Mouse (Mus musculus) stomach, embryonic 14.5 days (tissue): ENCODE data around the gene Ttc34. TPM values are rescaled to one million over a fixed set of nuclear protein-coding genes. Genes with fewer than 3 reads are reported as not detected.

Source experiments
- ATAC-seq: fragments of 200-750 bp; cut with Nextera tagmentation; 2 replicates; pipeline ENCODE4 v1.8.0; 2017; ENCODE audit warnings: low read depth, moderate TSS enrichment; ENCODE audit not compliant: insufficient number of reproducible peaks, insufficient read depth, low FRiP score
- H3K27ac ChIP-seq: fragments of 300-500 bp; sonication (generic); 2 replicates; pipeline ENCODE4 v1.5.1; 2014; ENCODE audit warnings: mild to moderate bottlenecking, low read length, moderate library complexity, mixed read lengths
- H3K27me3 ChIP-seq: fragments of 300-500 bp; sonication (generic); 2 replicates; pipeline ENCODE4 v1.6.1; 2014; ENCODE audit warnings: low read length, control low read depth, mixed read lengths; ENCODE audit not compliant: control insufficient read depth, insufficient read depth
- H3K36me3 ChIP-seq: fragments of 300-500 bp; sonication (generic); 2 replicates; pipeline ENCODE4 v1.6.1; 2014; ENCODE audit warnings: mild to moderate bottlenecking, control low read depth, low read length, moderate library complexity, mixed read lengths; ENCODE audit not compliant: control insufficient read depth, insufficient read depth
- H3K4me1 ChIP-seq: fragments of 300-500 bp; sonication (generic); 2 replicates; pipeline ENCODE4 v1.6.1; 2014; ENCODE audit warnings: low read length, control low read depth, mixed read lengths; ENCODE audit not compliant: control insufficient read depth, insufficient read depth
- H3K4me2 ChIP-seq: fragments of 300-500 bp; sonication (generic); replicated peaks from 2 replicates; pipeline ENCODE4 v1.6.1; 2014; ENCODE audit warnings: low read depth, low read length, control low read depth
- H3K4me3 ChIP-seq: fragments of 300-500 bp; sonication (generic); 2 replicates; pipeline ENCODE4 v1.5.1; 2014; ENCODE audit warnings: low read depth, low read length, control low read depth
- H3K9ac ChIP-seq: fragments of 300-500 bp; sonication (generic); replicated peaks from 2 replicates; pipeline ENCODE4 v1.6.1; 2014; ENCODE audit warnings: low read depth, mild to moderate bottlenecking, control low read depth, low read length, moderate library complexity, mixed read lengths
- H3K9me3 ChIP-seq: fragments of 300-500 bp; sonication (generic); 2 replicates; pipeline ENCODE4 v1.6.1; 2016; ENCODE audit warnings: low read depth, low read length, control low read depth; ENCODE audit not compliant: control insufficient read depth
- WGBS: fragments of 180-500 bp; shearing (Covaris S2); extraction: QIAGEN DNeasy Blood & Tissue Kit; methylation state at CpG from one replicate; pipeline ENCODE4 v1.1.7; 2014; 5-methylcytosine and 5-hydroxymethylcytosine counted together
- polyA plus RNA-seq: library from polyadenylated mRNA; unstranded; fragments of >200 nt; fragmentation: Nextera tagmentation; extraction: Ambion mirVana; gene quantifications from 2 replicates; pipeline ENCODE4 v1.2.1, GENCODE M21; 2014

Ttc34 gene
- polyA plus RNA-seq, 1 experiment from 2014 or later: 0.29 TPM

DNA sequence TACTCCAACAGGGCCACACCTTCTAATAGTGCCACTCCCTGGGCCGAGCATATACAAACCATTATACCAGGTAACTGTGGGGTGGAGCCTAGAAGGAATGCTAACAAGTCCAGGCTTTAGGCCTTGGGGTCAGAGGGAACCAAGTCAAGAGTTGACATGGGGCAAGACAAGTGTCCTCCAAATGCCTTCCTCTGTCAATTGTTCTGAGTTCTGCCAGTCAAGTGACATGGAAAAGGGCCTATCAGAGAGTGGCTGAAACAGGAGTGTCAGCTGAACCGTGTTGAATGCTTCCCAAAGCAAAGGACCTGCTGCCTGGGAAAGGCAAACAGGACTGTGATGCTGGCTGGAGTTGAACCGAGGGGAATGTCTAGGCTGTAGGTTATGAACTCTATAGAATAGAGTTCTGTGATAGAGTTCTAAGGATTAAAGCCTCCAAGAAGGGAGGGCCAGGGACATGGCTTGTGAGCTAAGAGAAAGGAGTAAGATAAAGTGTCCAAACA, 26.2 kb downstream of the Ttc34 start:
- H3K9ac ChIP-seq: no peak overlapping the region
- ATAC-seq: no peak
- H3K27me3 ChIP-seq: no peaks in the 10 kb centered on the region
- WGBS: 86% methylated on average over 3 of the region's 3 CpGs
- H3K36me3 ChIP-seq: no peaks in the 10 kb centered on the region
- 0 out of 2 replicates have a peak, but pooled peaks cover 6% of the 10 kb centered on the region for H3K4me1 ChIP-seq
- no peaks in the 10 kb centered on the region for H3K9me3 ChIP-seq
- H3K4me3 ChIP-seq: no peak overlapping the region
- H3K27ac ChIP-seq: peak overlapping the region; percentile 39; the same call in 1 of the 2 replicates
- H3K4me2 ChIP-seq: no peak overlapping the region

DNA sequence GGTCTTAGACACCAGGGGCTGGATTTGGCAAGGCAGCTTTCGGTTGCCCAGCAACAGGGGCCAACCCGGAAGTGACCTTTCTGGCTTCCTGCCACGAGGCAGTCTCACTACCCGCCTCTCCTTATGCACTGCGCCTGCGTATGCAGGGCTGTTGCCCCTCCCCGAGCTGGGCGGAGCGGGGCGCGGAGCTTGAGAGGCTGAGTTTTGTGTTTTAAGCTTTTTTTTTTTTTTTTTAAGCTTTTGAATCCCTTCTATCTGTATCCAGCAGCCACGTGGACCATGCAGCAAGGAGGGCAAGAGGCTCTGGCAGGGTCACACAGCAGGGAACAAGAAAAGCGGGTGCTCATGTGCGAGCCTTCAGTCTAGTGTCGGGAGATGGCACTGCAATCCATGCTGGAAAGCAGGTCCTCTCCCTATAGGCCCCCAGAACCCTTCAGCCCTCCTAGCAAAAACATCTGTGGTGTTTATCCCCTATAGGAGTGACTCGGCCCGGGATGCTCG, 27.1 kb downstream of the Ttc34 start:
- under 1% methylated on average over 18 of the region's 18 CpGs for WGBS
- Histone ChIP-seq H3K9ac (peak overlapping the region; percentile 43; the same call in 1 of the 2 replicates), H3K36me3 (no peaks in the 10 kb centered on the region), H3K4me1 (0 out of 2 replicates have a peak, but pooled peaks cover 6% of the 10 kb centered on the region), H3K27me3 (no peaks in the 10 kb centered on the region), H3K4me3 (peak overlapping the region; percentile 23), H3K27ac (peak overlapping the region; percentile 73; the same call in 1 of the 2 replicates), H3K4me2 (peak overlapping the region; percentile 59), H3K9me3 (no peaks in the 10 kb centered on the region)
- peak; percentile 92 for ATAC-seq

DNA sequence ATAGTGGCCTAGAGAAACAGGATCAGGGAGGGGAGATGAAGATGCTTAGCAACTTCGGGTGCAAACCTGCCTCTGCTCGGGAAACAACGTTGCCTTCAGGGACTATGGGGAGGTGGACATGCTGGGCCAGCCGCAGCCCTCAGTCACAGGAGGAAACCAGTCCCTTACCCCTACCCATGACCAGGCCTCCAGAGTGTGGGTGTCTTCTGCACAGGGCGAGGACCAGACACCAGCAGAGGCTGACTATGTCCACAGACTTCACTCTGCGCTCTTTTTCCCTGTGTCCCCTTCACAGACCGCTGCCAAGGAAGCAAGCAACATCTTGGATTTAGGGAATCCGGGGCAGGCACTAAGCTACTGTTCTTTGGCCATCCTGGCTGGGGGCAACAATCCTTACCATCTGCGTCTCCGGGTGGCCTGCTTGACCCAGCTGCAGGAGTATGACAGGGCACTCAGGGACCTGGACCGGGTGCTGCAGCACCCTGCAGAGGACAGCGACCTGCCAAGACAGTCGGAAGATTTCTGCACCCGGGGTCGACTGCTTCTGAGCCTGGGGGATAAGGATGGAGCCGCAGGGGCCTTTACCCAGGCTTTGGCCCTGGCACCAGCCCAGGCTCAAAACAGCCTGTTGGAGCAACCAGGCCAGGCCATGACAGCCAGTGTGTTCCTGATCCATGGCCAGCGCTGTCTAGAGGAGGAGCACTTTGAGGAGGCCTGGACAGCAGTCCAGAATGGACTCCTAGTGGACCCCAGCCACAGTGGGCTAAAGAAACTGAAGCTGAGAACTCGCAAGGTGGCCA, 27.9 kb downstream of the Ttc34 start:
- Histone ChIP-seq H3K9ac (peak overlapping the region; percentile 43; the same call in 1 of the 2 replicates), H3K27me3 (no peaks in the 10 kb centered on the region), H3K4me1 (0 out of 2 replicates have a peak, but pooled peaks cover 6% of the 10 kb centered on the region), H3K4me3 (0 out of 2 replicates have a peak overlapping the region, but pooled peaks have one; percentile 23), H3K36me3 (no peaks in the 10 kb centered on the region), H3K4me2 (peak overlapping the region; percentile 59), H3K9me3 (no peaks in the 10 kb centered on the region), H3K27ac (peak overlapping the region; percentile 73; the same call in 1 of the 2 replicates)
- 79% methylated on average over 18 of the region's 18 CpGs for WGBS
- ATAC-seq: no peak

DNA sequence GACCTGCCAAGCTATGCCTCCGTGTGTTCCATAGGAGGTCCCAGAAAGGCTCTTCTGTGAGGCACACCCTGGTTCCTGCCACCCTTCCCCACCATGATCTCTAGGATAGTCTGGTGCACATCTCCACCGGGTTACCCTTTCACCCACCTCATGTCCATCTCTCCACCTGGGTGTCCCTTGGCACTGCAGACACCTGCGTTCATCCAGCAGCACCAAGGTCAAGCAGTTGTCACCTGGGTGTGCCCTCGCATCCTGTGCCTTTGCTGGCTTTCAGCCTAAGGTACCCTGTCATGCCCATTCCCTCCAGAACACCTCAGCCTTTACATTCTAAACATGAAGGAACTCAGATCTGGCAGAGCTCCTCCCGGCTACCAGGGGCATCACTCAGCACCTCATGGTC, 29.1 kb downstream of the Ttc34 start:
- H3K4me2 ChIP-seq: no peak overlapping the region
- no peak overlapping the region for H3K4me3 ChIP-seq
- ATAC-seq: no peak
- H3K36me3 ChIP-seq: no peaks in the 10 kb centered on the region
- 0 out of 2 replicates have a peak, but pooled peaks cover 6% of the 10 kb centered on the region for H3K4me1 ChIP-seq
- 86% methylated on average over 5 of the region's 5 CpGs for WGBS
- H3K27me3 ChIP-seq: no peaks in the 10 kb centered on the region
- no peaks in the 10 kb centered on the region for H3K9me3 ChIP-seq
- no peak overlapping the region for H3K27ac ChIP-seq
- no peak overlapping the region for H3K9ac ChIP-seq

DNA sequence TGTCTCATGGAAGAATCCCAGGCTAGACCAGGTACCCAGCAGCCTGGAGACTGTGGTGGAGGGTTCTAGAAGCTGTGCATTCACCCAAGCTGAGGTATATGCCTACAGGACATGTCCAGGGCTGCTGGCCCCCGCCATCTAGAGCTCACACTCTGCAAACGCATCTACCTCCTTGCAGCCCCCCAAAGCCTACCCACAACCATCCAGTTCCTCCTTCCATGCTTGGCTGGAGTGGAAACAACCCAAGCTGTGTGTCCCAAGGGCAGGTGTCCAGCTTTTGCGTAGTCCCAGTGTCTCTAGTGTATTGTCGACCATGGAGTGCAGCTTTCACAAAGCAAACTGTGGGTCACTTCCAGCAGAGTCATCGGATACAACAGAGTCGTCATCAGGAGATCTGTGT, 30.0 kb downstream of the Ttc34 start:
- ATAC-seq: no peak
- Histone ChIP-seq H3K9ac (no peak overlapping the region), H3K4me2 (no peak overlapping the region), H3K36me3 (no peaks in the 10 kb centered on the region), H3K4me1 (0 out of 2 replicates have a peak, but pooled peaks cover 6% of the 10 kb centered on the region), H3K9me3 (no peaks in the 10 kb centered on the region), H3K4me3 (no peak overlapping the region), H3K27me3 (no peaks in the 10 kb centered on the region), H3K27ac (no peak overlapping the region)
- WGBS: 78% methylated on average over 6 of the region's 6 CpGs

DNA sequence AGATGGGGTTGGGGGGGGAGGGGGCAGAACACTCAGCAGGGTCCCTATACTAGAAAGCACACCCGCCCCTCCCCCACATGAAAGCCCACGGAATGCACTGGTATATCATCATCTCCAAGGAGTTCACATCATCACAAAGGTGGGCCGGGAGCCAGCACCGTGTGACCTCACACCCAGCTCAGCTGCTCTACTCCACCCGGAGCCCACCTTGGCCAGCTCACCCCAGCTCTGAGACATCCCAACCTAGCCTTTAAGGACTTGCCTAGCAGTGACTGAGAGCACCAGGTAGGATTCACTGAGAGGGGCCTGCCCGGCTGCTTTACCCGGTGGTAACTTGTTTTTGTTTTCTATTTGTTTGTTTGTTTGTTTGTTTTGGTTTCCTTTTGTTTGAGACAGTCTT, 32.2 kb downstream of the Ttc34 start, which contains the start of gene Mmel1:
Mmel1 (plus strand) TSS at position 146 of the 400 bp plus-strand sequence.
- no peak within 1 kb of the TSS for H3K4me3 ChIP-seq
- H3K27me3 ChIP-seq: no peaks in the 10 kb centered on the region
- ATAC-seq: no peak
- WGBS: 82% methylated on average over 7 of the region's 7 CpGs
- no peaks in the 10 kb centered on the region for H3K36me3 ChIP-seq
- H3K4me2 ChIP-seq: no peak within 1 kb of the TSS
- H3K27ac ChIP-seq: no peak within 1 kb of the TSS
- no peak within 1 kb of the TSS for H3K9ac ChIP-seq
- H3K9me3 ChIP-seq: no peaks in the 10 kb centered on the region
- H3K4me1 ChIP-seq: 0 out of 2 replicates have a peak, but pooled peaks cover 6% of the 10 kb centered on the region

DNA sequence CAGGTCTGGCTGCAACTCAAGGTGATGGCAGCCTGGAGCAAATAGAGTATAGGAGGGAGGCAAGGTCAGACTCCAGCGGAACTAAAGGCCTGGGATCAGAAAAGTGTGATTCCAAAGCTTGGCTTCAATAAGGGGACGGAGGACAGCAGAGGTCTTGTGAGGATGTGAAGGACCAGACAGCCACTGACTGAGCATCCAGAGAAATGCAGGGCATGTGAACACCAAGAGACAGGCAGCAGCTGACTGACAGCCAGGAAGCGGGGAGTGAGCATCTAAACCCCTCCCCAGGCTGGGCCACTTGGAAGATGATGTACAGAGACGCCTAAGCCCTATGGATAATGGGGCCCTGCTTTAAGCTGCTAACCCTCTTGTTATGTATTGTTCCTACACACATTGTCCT, 33.5 kb downstream of the Ttc34 start:
- Histone ChIP-seq H3K4me1 (no peaks in the 10 kb centered on the region), H3K36me3 (no peaks in the 10 kb centered on the region), H3K27ac (no peak overlapping the region), H3K4me3 (no peak overlapping the region), H3K9ac (no peak overlapping the region), H3K4me2 (no peak overlapping the region), H3K9me3 (no peaks in the 10 kb centered on the region), H3K27me3 (no peaks in the 10 kb centered on the region)
- 84% methylated on average over 4 of the region's 4 CpGs for WGBS
- ATAC-seq: no peak

DNA sequence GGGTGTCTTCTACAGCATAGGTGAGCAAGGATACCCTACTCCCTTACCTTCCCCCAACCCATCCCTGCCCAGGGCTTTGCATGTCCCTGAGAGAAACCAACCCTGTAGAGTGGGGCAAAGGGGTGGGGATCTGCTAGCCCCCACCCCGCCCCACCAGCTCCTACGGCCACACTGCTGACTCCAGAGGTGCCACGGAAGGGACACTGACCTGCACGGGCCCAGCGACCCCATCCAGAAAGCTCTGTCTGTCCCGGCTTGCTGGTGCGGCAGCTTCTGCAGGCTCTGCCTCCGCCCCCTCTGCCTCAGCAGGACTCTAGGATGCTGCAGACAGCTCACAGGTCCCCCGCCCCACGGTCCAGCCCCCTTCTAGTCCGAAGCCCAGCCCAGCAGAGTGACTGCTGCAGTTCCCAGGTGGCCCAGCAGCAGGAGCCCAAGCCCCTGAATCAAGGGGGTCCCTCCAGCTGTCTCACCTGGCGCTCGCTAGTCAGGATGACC, 34.5 kb downstream of the Ttc34 start:
- H3K9me3 ChIP-seq: no peaks in the 10 kb centered on the region
- ATAC-seq: 0 out of 2 replicates have a peak, but pooled peaks have one; percentile 38
- 2% methylated on average over 13 of the region's 13 CpGs for WGBS
- H3K27ac ChIP-seq: no peak overlapping the region
- H3K36me3 ChIP-seq: no peaks in the 10 kb centered on the region
- no peaks in the 10 kb centered on the region for H3K4me1 ChIP-seq
- no peaks in the 10 kb centered on the region for H3K27me3 ChIP-seq
- no peak overlapping the region for H3K4me3 ChIP-seq
- H3K9ac ChIP-seq: no peak overlapping the region
- H3K4me2 ChIP-seq: 0 out of 2 replicates have a peak overlapping the region, but pooled peaks have one; percentile 12
